Mouse (Mus musculus) CD4-positive helper T cell, adult 2 months (primary cell): ENCODE data around the gene Srrt.

Experiments used
- DNase-seq: peaks from one replicate; pipeline ENCODE4 v3.0.0-alpha.2; 2012; ENCODE audit warnings: low read depth, missing footprints, low spot score

The Srrt gene

GRCm38 (mm10) chr5:137307071-137307912 is at the start of gene Srrt:
Srrt (minus strand) TSS chr5:137307674.
- peak; percentile 95 for DNase-seq

GRCm38 (mm10) chr5:137354091-137354490 is 46.6 kb upstream of the Srrt start:
- no peak for DNase-seq

GRCm38 (mm10) chr5:137352011-137352975 is 44.8 kb upstream of the Srrt start:
- no peak for DNase-seq

- no peak for DNase-seq
These were observed 43.9 kb upstream of the Srrt start for GRCm38 (mm10) chr5:137351394-137351793.

- DNase-seq: no peak
These were observed 43.5 kb upstream of the Srrt start for GRCm38 (mm10) chr5:137351058-137351380.

- no peak for DNase-seq
These were observed 43.0 kb upstream of the Srrt start for GRCm38 (mm10) chr5:137350205-137351057.

DNA sequence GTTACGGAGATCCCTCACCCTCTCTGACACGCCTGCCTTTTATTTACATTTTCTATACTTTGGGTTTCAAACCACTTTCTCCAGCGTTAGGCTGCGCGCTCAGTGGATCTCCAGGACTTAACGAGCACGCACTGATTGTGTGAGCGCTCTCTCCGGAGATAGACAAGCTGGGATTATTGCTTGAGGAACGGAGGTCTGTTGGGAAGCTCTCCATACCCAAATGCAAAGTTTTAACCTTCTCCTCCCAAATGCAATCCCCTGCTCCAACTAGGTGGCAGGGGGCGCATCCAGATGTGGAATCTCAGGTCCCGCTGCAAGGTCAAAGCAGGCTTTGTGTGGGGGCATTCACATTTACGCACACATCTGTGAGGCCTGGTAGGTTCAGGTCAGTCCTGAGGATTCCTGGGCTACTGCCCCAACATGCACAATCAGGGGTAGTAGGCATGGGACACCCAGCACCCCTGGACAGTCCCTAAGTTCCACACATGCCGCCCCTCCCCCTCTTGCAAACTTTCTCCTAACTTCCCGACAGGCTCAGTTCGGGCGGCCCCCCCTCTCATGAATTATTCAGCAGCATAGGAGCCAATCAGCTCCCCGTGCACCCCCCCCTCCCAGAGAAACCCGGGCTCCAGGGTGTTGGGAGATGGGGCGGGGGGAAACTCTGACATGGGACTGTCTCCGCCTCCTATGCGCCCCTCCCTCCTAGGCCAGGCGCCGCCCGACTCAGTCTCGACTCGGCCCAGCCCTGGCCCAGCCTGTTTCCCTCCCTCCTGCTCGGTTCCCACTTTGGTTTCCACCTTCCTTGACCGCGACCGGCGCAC is 42.1 kb upstream of the Srrt start, which contains the start of gene Ephb4:
TSS of gene Ephb4 (plus strand) at position 726 of the 821 bp plus-strand sequence.
- no peak for DNase-seq

DNA sequence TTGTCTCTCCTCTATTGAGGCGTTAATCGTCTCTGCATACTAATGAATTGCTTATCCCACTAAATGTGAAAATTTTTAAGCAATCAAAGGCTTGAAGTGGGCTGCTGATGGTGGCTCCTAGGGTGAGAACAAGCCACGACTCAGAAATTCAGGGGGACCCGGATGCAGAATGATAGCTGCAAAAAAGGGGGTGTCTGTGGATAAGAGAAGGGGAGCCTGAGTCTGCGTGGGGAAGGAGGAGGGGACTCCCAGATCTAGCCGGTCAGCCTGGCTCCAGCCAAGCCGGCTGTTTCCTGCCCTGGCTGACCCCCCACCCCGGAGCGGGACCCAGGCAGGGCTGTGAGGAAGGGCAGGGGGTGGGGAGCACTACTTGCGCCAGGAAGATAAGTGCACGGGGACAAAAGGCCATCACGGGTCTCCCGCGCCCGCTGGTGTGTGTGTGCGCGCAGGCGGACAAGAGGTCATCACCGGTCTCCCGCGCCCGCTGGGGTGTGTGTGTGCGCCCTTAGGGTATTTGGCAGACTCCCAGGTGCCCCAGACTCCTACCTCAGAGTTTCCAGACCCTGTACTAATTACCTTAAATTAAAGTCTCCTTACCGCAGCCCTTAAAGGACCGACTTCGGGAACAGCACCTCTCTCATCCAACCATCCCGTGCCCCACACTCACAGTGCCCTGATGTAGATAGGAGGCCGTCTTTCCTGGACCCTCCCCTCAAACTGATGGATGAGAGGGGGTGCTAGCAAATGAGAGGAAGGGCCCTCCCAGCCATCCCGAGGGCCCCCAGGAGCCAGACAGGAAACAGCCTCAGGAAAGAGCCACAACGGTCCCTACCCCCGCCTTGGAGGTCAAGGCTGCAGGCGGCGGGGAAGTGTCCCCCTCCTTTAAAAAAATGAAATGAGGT is 41.3 kb upstream of the Srrt start:
- no peak for DNase-seq

DNA sequence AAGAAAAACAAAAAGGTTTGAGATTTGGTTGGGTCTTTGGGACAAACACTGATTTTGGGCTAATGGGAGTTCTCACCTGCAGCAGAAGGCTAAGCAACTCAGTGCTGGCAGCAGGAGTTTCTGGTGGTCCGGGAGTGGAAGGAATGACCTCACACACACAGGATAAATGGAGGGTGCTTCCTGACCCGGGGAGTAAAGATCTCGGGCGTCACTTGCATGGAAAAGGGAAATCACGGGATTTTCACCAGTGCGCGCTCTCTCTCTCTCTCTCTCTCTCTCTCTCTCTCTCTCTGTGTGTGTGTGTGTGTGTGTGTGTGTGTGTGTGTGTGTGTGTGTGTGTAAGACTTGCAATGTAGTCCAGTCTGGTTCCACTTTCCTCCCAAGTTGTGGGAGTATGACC is 40.4 kb upstream of the Srrt start:
- no peak for DNase-seq

DNA sequence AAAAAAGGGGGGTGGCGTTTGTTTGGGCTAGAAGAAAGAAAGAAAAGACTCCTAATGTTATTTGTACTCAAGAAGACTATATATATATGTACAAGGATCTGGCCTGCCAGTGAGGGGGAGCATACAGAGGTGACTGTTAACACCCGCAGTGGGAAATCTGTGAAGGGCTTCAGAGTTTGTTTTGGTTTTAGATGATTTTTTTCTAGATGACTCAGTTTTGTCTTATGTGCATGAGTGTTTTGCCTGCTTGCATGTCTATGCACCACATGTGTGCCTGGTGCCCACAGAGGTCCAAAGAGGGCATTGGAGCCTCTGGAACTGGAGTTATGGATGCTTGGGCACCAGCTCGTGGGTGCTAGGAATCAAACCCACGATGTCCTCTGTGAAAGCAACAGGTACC is 39.5 kb upstream of the Srrt start:
- DNase-seq: no peak

DNA sequence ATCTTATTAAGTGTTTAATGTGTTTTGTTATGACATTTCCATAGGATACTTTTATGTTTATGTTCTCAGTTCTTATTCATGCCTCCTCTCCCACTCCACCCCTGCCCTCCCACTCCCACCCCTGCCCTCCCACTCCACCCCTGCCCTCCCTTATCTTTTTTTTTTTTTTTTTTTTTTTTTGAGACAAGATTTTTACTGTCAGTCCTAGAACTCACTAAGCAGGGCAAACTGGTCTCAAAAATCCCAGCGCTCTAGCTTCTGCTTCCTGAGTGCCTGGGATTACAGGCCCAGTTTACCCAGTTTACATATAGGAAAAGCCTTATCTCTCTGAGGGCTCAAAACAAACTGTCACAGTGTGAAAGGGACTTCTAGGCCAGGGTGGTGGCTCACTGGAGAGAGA is 38.9 kb upstream of the Srrt start:
- no peak for DNase-seq

GRCm38 (mm10) chr5:137345821-137346220 is 38.3 kb upstream of the Srrt start:
- peak; percentile 46 for DNase-seq

DNA sequence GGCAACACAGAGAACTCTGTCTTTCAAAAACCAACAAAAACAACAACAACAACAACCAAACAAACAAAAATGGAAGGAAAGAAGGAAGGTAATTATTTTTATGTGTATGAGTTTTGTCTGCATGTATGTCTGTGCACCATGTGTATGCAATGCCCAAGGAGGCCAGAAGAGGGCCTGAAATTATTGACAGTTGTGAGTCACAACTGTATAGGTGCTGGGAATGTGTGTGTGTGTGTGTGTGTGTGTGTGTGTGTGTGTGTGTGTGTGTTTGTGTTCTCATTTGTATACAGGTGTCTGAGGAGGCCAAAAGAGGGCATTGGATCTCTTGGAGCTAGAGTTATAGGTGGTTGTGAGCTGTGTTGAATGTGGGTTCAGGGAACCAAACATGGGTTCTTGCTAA is 36.4 kb upstream of the Srrt start:
- no peak for DNase-seq

- no peak for DNase-seq
These were observed 35.9 kb upstream of the Srrt start for GRCm38 (mm10) chr5:137343412-137343811.

DNA sequence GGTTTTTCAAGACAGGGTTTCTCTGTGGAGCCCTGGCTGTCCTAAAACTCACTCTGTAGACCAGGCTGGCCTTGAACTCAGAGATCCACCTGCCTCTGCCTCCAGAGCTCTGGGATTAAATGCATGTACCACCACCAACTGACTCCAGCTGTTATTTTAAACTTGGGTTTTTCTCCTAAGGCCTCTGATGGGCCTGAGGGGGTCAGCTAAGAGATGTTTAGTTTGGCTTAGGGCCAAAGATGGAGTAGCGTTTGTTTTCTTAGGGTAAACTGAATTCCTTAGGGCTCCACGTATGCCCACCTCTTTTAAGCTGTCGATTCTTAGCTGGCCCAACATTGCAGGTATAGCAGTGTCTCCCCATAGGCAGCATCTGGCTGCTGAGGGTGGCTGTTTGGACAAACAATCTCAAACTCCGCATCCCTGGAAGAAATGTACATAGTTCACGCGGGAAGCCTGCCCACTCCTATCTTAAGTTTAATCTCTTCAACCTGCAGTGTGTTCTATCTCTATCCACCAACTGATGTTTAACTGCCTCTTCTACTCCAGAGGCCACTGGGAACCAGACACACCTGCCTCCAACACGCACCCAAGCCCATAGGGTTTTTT is 35.0 kb upstream of the Srrt start:
- DNase-seq: no peak

- DNase-seq: no peak
These were observed 32.7 kb upstream of the Srrt start for GRCm38 (mm10) chr5:137340222-137340621.

GRCm38 (mm10) chr5:137339290-137339979 is 32.0 kb upstream of the Srrt start:
- no peak for DNase-seq

GRCm38 (mm10) chr5:137338663-137339289 is 31.3 kb upstream of the Srrt start:
- no peak for DNase-seq
